Mouse (Mus musculus): Measurements from ENCODE around the gene Mms19. TPM values are rescaled to one million over a fixed set of nuclear protein-coding genes. Genes with fewer than 3 reads are reported as not detected.

Mms19 gene
- total and polyA plus RNA-seq, 2 experiments from 2014 or later: 26.1 to 45.7 TPM

DNA sequence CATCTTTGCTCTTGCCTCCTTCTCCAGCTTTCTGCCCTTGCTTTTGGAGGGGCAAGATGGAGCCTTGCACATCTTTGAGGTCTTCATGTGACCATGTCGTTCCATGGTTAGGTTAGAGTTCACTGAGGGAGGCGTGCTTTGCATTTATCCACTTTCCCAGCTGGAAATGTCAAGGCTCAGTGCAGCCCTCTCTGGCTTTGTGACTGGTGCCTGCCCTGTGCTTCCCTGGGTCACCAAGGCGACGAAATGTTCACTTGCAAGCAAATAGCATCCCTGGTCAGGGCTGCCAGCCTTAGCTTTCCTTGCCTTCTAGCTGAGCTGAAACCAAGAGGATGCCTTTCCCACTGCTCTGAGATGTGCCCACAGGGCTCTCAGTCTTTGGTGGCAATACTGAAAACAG is 29.5 kb upstream of the Mms19 start:
- Histone ChIP-seq H3K27ac (ENCODE audit: low read depth, low read length) (no peak overlapping the region), H3K9me3 (ENCODE audit: low read length) (no peaks in the 10 kb centered on the region), H3K4me1 (ENCODE audit: insufficient read depth, low read length) (no peaks in the 10 kb centered on the region), H3K9ac (replicated peaks; ENCODE audit: low read length, poor library complexity, severe bottlenecking) (no peak overlapping the region), H3K36me3 (ENCODE audit: insufficient read depth, low read length) (no peaks in the 10 kb centered on the region), H3K27me3 (ENCODE audit: insufficient read depth, low read length) (no peaks in the 10 kb centered on the region), H3K4me2 (ENCODE audit: low read depth, low read length, poor library complexity, severe bottlenecking) (no peak overlapping the region), H3K4me3 (ENCODE audit: low read depth, low read length) (no peak overlapping the region)
- ATAC-seq (ENCODE audit: low FRiP score): no peak
- WGBS: 47% methylated on average over 4 of the region's 4 CpGs
- no peak for DNase-seq (ENCODE audit: low spot score)
- no peak for TF ChIP-seq CTCF (IDR thresholded peaks at IDR 0.05)

DNA sequence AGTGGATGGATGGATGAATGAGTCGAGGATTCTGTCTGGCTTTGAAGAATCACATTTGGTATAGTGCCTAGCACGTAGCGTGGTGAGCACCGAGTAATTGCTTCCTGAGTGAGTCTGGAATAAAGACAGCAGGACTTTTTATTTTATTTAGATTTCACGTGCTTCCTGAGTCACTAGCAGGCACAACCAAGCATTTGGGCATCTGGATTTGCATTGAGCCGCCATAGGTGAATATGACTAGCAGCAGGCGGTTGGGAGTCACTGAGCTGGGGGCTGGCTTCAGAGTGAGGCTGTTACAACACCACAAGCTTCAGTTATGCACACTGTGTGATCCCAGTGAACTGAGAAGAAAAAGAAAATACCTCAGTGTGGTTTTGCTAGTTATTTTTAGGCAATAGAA is 28.1 kb upstream of the Mms19 start:
- DNase-seq (ENCODE audit: low spot score): no peak
- Histone ChIP-seq H3K4me3 (ENCODE audit: low read depth, low read length) (no peak overlapping the region), H3K27ac (ENCODE audit: low read depth, low read length) (no peak overlapping the region), H3K36me3 (ENCODE audit: insufficient read depth, low read length) (no peaks in the 10 kb centered on the region), H3K4me1 (ENCODE audit: insufficient read depth, low read length) (no peaks in the 10 kb centered on the region), H3K27me3 (ENCODE audit: insufficient read depth, low read length) (no peaks in the 10 kb centered on the region), H3K9ac (replicated peaks; ENCODE audit: low read length, poor library complexity, severe bottlenecking) (no peak overlapping the region), H3K9me3 (ENCODE audit: low read length) (no peaks in the 10 kb centered on the region), H3K4me2 (ENCODE audit: low read depth, low read length, poor library complexity, severe bottlenecking) (no peak overlapping the region)
- 69% methylated on average over 7 of the region's 7 CpGs for WGBS
- no peak for TF ChIP-seq CTCF (IDR thresholded peaks at IDR 0.05)
- ATAC-seq (ENCODE audit: low FRiP score): no peak

DNA sequence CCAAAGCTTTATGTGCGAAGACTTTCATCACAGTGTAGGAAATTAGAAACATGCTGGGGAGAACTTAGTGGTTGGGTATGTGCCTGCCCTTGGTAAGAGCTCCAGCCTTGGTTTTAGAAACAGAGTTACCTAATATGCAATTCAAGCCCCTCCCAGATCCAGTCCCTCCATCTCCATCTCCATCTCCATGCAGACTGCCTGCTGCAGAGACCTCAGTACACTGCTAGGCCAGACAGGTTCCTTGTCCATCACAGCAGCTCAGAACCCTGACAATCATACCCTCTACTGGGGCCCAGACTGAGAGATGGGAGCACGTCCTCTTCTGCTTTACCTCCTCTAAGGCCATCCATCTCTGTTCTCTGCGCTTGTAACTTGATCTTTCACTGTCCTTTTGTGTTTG is 27.6 kb upstream of the Mms19 start:
- no peak for DNase-seq (ENCODE audit: low spot score)
- no peak overlapping the region for H3K27ac ChIP-seq (ENCODE audit: low read depth, low read length)
- TF ChIP-seq CTCF (IDR thresholded peaks at IDR 0.05): no peak
- WGBS: 72% methylated on average over 3 of the region's 3 CpGs
- no peaks in the 10 kb centered on the region for H3K4me1 ChIP-seq (ENCODE audit: insufficient read depth, low read length)
- H3K9me3 ChIP-seq (ENCODE audit: low read length): no peaks in the 10 kb centered on the region
- H3K4me3 ChIP-seq (ENCODE audit: low read depth, low read length): no peak overlapping the region
- no peak for ATAC-seq (ENCODE audit: low FRiP score)
- H3K9ac ChIP-seq (replicated peaks; ENCODE audit: low read length, poor library complexity, severe bottlenecking): no peak overlapping the region
- no peaks in the 10 kb centered on the region for H3K27me3 ChIP-seq (ENCODE audit: insufficient read depth, low read length)
- no peaks in the 10 kb centered on the region for H3K36me3 ChIP-seq (ENCODE audit: insufficient read depth, low read length)
- no peak overlapping the region for H3K4me2 ChIP-seq (ENCODE audit: low read depth, low read length, poor library complexity, severe bottlenecking)

DNA sequence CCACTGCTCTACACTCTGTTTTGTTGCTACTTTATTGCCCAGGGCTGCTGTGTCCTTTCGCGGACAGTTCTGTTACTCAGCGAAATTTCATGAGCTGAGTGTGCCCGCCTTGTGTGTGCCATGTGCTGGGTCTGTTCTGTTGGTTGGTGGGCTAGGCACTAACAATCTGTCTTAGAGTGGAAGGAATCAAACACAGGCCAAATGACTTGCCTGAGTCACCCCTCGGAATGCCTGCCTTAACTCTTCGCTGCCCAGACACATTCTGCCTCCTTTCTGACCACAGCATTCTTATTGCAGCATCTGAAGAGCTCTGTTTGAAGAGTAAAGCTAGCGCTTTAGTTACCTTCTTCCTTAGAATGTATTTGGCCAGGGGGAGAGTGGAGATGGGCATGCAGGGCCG is 25.6 kb upstream of the Mms19 start:
- no peaks in the 10 kb centered on the region for H3K36me3 ChIP-seq (ENCODE audit: insufficient read depth, low read length)
- no peak overlapping the region for H3K4me3 ChIP-seq (ENCODE audit: low read depth, low read length)
- no peak overlapping the region for H3K27ac ChIP-seq (ENCODE audit: low read depth, low read length)
- no peak for TF ChIP-seq CTCF (IDR thresholded peaks at IDR 0.05)
- DNase-seq (ENCODE audit: low spot score) (no peak), ATAC-seq (ENCODE audit: low FRiP score) (no peak)
- H3K9ac ChIP-seq (replicated peaks; ENCODE audit: low read length, poor library complexity, severe bottlenecking): no peak overlapping the region
- 79% methylated on average over 8 of the region's 8 CpGs for WGBS
- H3K4me1 ChIP-seq (ENCODE audit: insufficient read depth, low read length): no peaks in the 10 kb centered on the region
- H3K4me2 ChIP-seq (ENCODE audit: low read depth, low read length, poor library complexity, severe bottlenecking): no peak overlapping the region
- H3K9me3 ChIP-seq (ENCODE audit: low read length): no peaks in the 10 kb centered on the region
- H3K27me3 ChIP-seq (ENCODE audit: insufficient read depth, low read length): no peaks in the 10 kb centered on the region

DNA sequence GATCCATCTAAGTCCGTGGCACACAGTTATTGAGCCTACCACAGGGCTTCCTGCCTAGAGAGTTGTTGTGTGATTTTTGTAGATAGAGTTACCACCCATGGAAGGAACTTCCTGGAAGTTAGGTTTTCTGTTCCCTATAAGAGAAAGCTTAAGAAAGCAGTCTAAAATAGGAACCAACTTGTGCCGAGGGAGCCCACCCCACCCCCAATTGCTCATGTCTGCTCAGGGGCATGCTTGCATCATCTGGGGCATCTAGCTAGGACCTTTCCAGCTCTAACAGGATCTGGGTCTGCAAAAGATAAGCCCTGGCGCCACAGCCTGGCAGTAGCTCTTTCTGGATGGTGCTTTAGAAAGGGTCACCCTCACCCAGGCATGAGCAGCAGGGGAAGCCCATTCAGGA is 24.7 kb upstream of the Mms19 start:
- H3K4me3 ChIP-seq (ENCODE audit: low read depth, low read length): no peak overlapping the region
- no peak overlapping the region for H3K4me2 ChIP-seq (ENCODE audit: low read depth, low read length, poor library complexity, severe bottlenecking)
- ATAC-seq (ENCODE audit: low FRiP score) (no peak), DNase-seq (ENCODE audit: low spot score) (no peak)
- 84% methylated on average over 3 of the region's 3 CpGs for WGBS
- H3K9ac ChIP-seq (replicated peaks; ENCODE audit: low read length, poor library complexity, severe bottlenecking): no peak overlapping the region
- H3K4me1 ChIP-seq (ENCODE audit: insufficient read depth, low read length): no peaks in the 10 kb centered on the region
- no peak for TF ChIP-seq CTCF (IDR thresholded peaks at IDR 0.05)
- no peak overlapping the region for H3K27ac ChIP-seq (ENCODE audit: low read depth, low read length)
- no peaks in the 10 kb centered on the region for H3K27me3 ChIP-seq (ENCODE audit: insufficient read depth, low read length)
- H3K36me3 ChIP-seq (ENCODE audit: insufficient read depth, low read length): no peaks in the 10 kb centered on the region
- H3K9me3 ChIP-seq (ENCODE audit: low read length): no peaks in the 10 kb centered on the region

DNA sequence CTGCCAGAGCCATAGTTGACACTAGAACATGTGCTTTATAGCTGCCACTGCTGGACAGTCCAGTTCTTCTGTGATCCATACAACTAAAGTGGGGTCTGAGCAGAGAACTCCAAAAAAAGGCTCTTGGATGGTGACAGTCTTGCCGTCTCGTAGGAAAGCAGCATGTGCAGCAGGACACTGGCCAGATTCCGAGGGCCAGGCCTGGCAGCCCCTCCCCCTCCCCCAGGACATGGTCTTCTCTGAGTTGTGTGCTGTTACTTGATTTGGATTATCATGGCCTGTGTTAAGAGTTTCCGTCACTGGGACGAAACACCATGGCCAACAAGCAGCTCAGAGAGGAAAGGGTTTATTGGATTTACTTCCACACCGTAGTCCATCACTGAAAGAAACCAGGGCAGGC is 23.3 kb upstream of the Mms19 start:
- ATAC-seq (ENCODE audit: low FRiP score) (no peak), DNase-seq (ENCODE audit: low spot score) (no peak)
- Histone ChIP-seq H3K4me3 (ENCODE audit: low read depth, low read length) (no peak overlapping the region), H3K4me1 (ENCODE audit: insufficient read depth, low read length) (no peaks in the 10 kb centered on the region), H3K9me3 (ENCODE audit: low read length) (no peaks in the 10 kb centered on the region), H3K36me3 (ENCODE audit: insufficient read depth, low read length) (no peaks in the 10 kb centered on the region), H3K4me2 (ENCODE audit: low read depth, low read length, poor library complexity, severe bottlenecking) (no peak overlapping the region), H3K27me3 (ENCODE audit: insufficient read depth, low read length) (no peaks in the 10 kb centered on the region), H3K9ac (replicated peaks; ENCODE audit: low read length, poor library complexity, severe bottlenecking) (no peak overlapping the region), H3K27ac (ENCODE audit: low read depth, low read length) (no peak overlapping the region)
- WGBS: 73% methylated on average over 6 of the region's 6 CpGs
- no peak for TF ChIP-seq CTCF (IDR thresholded peaks at IDR 0.05)
